In the genomic region with DNA sequence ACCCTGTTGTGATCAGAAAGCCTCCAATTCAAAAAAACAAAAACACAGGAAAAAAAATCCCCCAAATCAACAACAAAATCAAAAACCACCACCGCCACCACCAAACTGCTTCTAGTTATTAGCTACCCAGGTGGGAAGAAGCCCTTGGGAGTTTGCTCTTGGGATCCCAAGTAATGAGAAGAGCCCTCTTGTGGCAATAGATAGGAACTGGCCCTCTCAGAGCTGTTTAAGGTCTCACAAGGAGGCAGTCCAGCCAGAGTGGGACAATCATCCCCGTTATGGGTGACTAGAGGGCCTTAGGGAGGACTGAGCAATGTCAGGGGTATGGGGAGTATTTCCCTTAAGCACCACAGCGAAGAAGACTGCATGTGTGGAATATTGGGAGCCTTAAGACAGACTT, we compare ENCODE assay signal across 9 mouse cellular contexts. TPM values are rescaled to one million over a fixed set of nuclear protein-coding genes. Genes with fewer than 3 reads are reported as not detected.
DNase-seq lines count a peak whose midpoint lies in the region; TF ChIP-seq lines count a peak whose summit lies in the region.
"Had no signal": no experiment of that assay in that cellular context is flagged by ENCODE, and none has a peak within 500 bp of the region (broad histone marks: within the 10 kb centered on the region; RNA-seq: fewer than 3 reads in every experiment).

No protein-coding gene starts in this region.

- no peaks in the 10 kb centered on the region for H3K9me3 ChIP-seq in ES-E14 (ENCODE audit: control insufficient read depth, insufficient read depth, low read depth, low read length)
- H3K9me3 ChIP-seq: neural tube, embryonic 13.5 days had no signal

- in situ Hi-C loops in ES-E14 (cut with MboI; ENCODE audit: low sequenced_read_pairs in 2 of 2, unreplicated experiment in 2 of 2) = no loop called here

- peak; percentile 25 for DNase-seq in left cerebral cortex, adult 11 months (ENCODE audit: low spot score)
- DNase-seq in left cerebral cortex, postnatal 10 days (ENCODE audit: extremely low spot score in 1 of 2, low spot score in 2 of 2) = no peak
- peak; percentile 47 for DNase-seq in ES-E14 (ENCODE audit: low read depth, low spot score)
- peak; percentile 30 for DNase-seq in forelimb bud, embryonic 11.5 days (ENCODE audit: low read depth, low spot score)
- no peak for DNase-seq in lung, adult 2 months
- no peak for DNase-seq in testis, postnatal 10 days (ENCODE audit: low spot score)

- H3K36me3 ChIP-seq in ES-E14 (ENCODE audit: control insufficient read depth, insufficient read depth, low read length, poor library complexity, severe bottlenecking) = no peaks in the 10 kb centered on the region
- H3K36me3 ChIP-seq: neural tube, embryonic 13.5 days had no signal

- no peak for TF ChIP-seq POLR2A in bone marrow macrophage, adult 2 months (IDR thresholded peaks at IDR 0.05; ENCODE audit: borderline replicate concordance, low read depth, low read length)
- no peak for TF ChIP-seq POLR2A in lung, adult 2 months (IDR thresholded peaks at IDR 0.05; ENCODE audit: borderline replicate concordance, extremely low read depth, low read depth, low read length)

- no peak overlapping the region for H3K9ac ChIP-seq in ES-E14 (ENCODE audit: insufficient read depth, low read depth, low read length, poor library complexity, severe bottlenecking)
- H3K9ac ChIP-seq: neural tube, embryonic 13.5 days had no signal

- H3K4me3 ChIP-seq in ES-E14 (ENCODE audit: insufficient read depth in 1 of 2, low read depth in 1 of 2, low read length in 2 of 2, poor library complexity in 1 of 2, severe bottlenecking in 1 of 2) = no peak overlapping the region
- no peak overlapping the region for H3K4me3 ChIP-seq in bone marrow macrophage, adult 2 months (ENCODE audit: insufficient read depth, low read length)
- no peak overlapping the region for H3K4me3 ChIP-seq in lung, adult 2 months (replicated peaks; ENCODE audit: extremely low read depth, low read depth, low read length)
- H3K4me3 ChIP-seq: neural tube, embryonic 13.5 days had no signal

- peaks cover 3 to 14% of the 10 kb centered on the region in 2 experiments; a peak in 3 of 4 replicates for H3K4me1 ChIP-seq in ES-E14 (ENCODE audit: control insufficient read depth in 2 of 2, insufficient read depth in 2 of 2, low read length in 2 of 2, poor library complexity in 1 of 2)
- peaks cover 14% of the 10 kb centered on the region for H3K4me1 ChIP-seq in bone marrow macrophage, adult 2 months (ENCODE audit: control insufficient read depth, insufficient read depth, low read length)
- H3K4me1 ChIP-seq in lung, adult 2 months (ENCODE audit: control insufficient read depth, insufficient read depth, low read length) = peaks cover 5% of the 10 kb centered on the region; the same call in 1 of the 2 replicates
- H3K4me1 ChIP-seq: neural tube, embryonic 13.5 days had no signal

- intact Hi-C loops in left cerebral cortex, postnatal 10 days (cut with DNase I) = loop anchor here (5.0 kb wide), 1 partner anchor 40 kb away; no protein-coding TSS in a partner anchor

- peak; percentile 34; the same call in 1 of the 2 replicates for TF ChIP-seq CTCF in bone marrow macrophage, adult 2 months (IDR thresholded peaks at IDR 0.05; ENCODE audit: low read depth, low read length)
- TF ChIP-seq CTCF in lung, adult 2 months (IDR thresholded peaks at IDR 0.05; ENCODE audit: insufficient read depth, low read length) = peak; percentile 34; the same call in 1 of the 2 replicates

- 31% methylated on average over 3 of the region's 3 CpGs for WGBS in lung, adult 2 months

- H3K27ac ChIP-seq in ES-E14 (ENCODE audit: insufficient read depth, low read depth, low read length, poor library complexity, severe bottlenecking) = no peak overlapping the region
- H3K27ac ChIP-seq in bone marrow macrophage, adult 2 months (ENCODE audit: insufficient read depth, low read depth, low read length) = no peak overlapping the region
- H3K27ac ChIP-seq: neural tube, embryonic 13.5 days had no signal

TF ChIP-seq in ES-E14, 5 proteins besides CTCF, POLR2A, EP300 and RAD21:
- TF ChIP-seq ZC3H11A (IDR thresholded peaks at IDR 0.05; ENCODE audit: borderline replicate concordance, low read depth, low read length) = peak; percentile 28; the same call in 1 of the 2 replicates
- TF ChIP-seq HCFC1 (IDR thresholded peaks at IDR 0.05; ENCODE audit: borderline replicate concordance, insufficient read depth, low read length) = no peak

RNA-seq across cellular contexts. Expression of gene Kctd19, which starts 15.6 kb away (rescaled TPM):
- total RNA-seq in left cerebral cortex, postnatal 10 days (2021) = not detected
- total RNA-seq in ES-E14 (2012; rRNA removed) = 0.18 and 0.37 TPM in 2 replicates
- polyA plus RNA-seq in bone marrow macrophage, adult 2 months (2012; ENCODE audit: insufficient read depth, insufficient read length, missing spikeins) = not detected in 2 replicates
- 0.27 and 0.32 TPM in 2 replicates for polyA plus RNA-seq in lung, adult 2 months (2012; rRNA removed)
- polyA plus RNA-seq: heart, embryonic 14.5 days; neural tube, embryonic 13.5 days had no signal

RNA-seq across cellular contexts. Expression of gene Lrrc36, which starts 15.6 kb away (rescaled TPM):
- under 1 TPM; 0.32 to 0.79 TPM for total RNA-seq in left cerebral cortex, postnatal 10 days (2021)
- total RNA-seq in ES-E14 (2012; rRNA removed) = 0.13 TPM in 1 of 2 replicates, not detected in the other
- polyA plus RNA-seq in bone marrow macrophage, adult 2 months (2012; ENCODE audit: insufficient read depth, insufficient read length, missing spikeins) = not detected in 2 replicates
- polyA plus RNA-seq in lung, adult 2 months (2012; rRNA removed) = 5.5 and 7.5 TPM in 2 replicates

RNA-seq across cellular contexts. Expression of gene Plekhg4, which starts 24.7 kb away (rescaled TPM):
- 1 to 10 TPM; 2.2 to 3.7 TPM for total RNA-seq in left cerebral cortex, postnatal 10 days (2021)
- total RNA-seq in ES-E14 (2012; rRNA removed) = 3.0 and 3.1 TPM in 2 replicates
- polyA plus RNA-seq in bone marrow macrophage, adult 2 months (2012; ENCODE audit: insufficient read depth, insufficient read length, missing spikeins) = 0.24 TPM in 1 of 2 replicates, not detected in the other
- polyA plus RNA-seq in lung, adult 2 months (2012; rRNA removed) = 0.25 and 0.36 TPM in 2 replicates

RNA-seq across cellular contexts. Expression of gene Slc9a5, which starts 49.1 kb away (rescaled TPM):
- total RNA-seq in left cerebral cortex, postnatal 10 days (2021) = 10 to 100 TPM; 25.7 to 27.7 TPM
- total RNA-seq in ES-E14 (2012; rRNA removed) = 5.8 and 11.7 TPM in 2 replicates
- 4.9 and 5.0 TPM in 2 replicates for polyA plus RNA-seq in bone marrow macrophage, adult 2 months (2012; ENCODE audit: insufficient read depth, insufficient read length, missing spikeins)
- polyA plus RNA-seq in lung, adult 2 months (2012; rRNA removed) = 7.4 and 8.1 TPM in 2 replicates

RNA-seq across cellular contexts. Expression of gene Fhod1, which starts 50.0 kb away (rescaled TPM):
- total RNA-seq in left cerebral cortex, postnatal 10 days (2021) = 1 to 10 TPM; 2.6 to 2.7 TPM
- 9.1 and 12.7 TPM in 2 replicates for total RNA-seq in ES-E14 (2012; rRNA removed)
- polyA plus RNA-seq in bone marrow macrophage, adult 2 months (2012; ENCODE audit: insufficient read depth, insufficient read length, missing spikeins) = 16.5 and 18.0 TPM in 2 replicates
- polyA plus RNA-seq in lung, adult 2 months (2012; rRNA removed) = 89.2 and 114 TPM in 2 replicates

Comparison
In these comparisons a context has a peak if more than half of its experiments do, and no peak if none do; other contexts are left out.
1. DNase-seq: peak in left cerebral cortex, adult 11 months (single experiment), ES-E14 (single experiment) and forelimb bud, embryonic 11.5 days (single experiment); none in left cerebral cortex, postnatal 10 days (0 of 2), lung, adult 2 months (single experiment) and testis, postnatal 10 days (single experiment).